11 mouse cellular contexts compared by ENCODE assay signal in the genomic region with DNA sequence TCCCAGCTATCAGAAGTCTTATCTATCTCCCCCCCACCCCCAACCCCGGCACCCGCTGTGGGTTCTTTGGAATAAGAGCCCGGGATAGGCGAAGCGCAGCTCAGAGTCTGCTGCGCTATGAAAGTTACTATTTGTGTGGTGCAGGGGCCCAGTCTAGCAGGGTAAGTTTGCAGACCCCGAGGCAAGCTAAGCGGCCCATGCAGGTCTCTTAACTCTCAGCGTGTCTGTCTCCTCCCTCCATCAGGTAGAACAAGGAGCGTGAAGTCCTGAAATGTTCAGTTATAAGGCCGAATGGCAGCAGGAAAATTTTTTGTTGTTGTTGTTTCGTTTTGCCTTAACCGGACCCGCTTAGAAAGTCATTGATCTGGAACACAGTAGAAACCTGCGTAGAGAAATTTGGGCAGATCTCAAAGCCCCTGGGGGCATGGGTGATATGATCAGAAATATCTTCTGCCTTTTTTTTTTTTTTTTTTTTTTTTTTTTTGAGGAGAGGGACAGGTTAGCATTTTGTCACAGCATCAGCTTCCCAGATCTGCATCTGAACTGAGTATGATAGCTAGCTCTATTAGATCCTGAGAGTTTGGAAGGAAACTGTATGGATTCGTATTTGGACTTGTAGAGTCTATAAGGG. TPM values are rescaled to one million over a fixed set of nuclear protein-coding genes. Genes with fewer than 3 reads are reported as not detected.
DNase-seq lines count a peak whose midpoint lies in the region; ATAC-seq and TF ChIP-seq lines count a peak whose summit lies in the region.
"Had no signal": no experiment of that assay in that cellular context is flagged by ENCODE, and none has a peak within 500 bp of the region (broad histone marks: within the 10 kb centered on the region; RNA-seq: fewer than 3 reads in every experiment).

No protein-coding gene starts in this region.

- intact Hi-C loops in gastrocnemius, adult 2 months (cut with DNase I): loop anchor here (5.0 to 10.0 kb wide), 2 partner anchors 482 to 610 kb away; no protein-coding TSS in a partner anchor
- intact Hi-C loops in gastrocnemius, postnatal 36 days (cut with DNase I): loop anchor here (5.0 kb wide), 2 partner anchors 45 to 685 kb away; no protein-coding TSS in a partner anchor

- H3K4me2 ChIP-seq in liver, embryonic 11.5 days: no peak overlapping the region
- no peak overlapping the region for H3K4me2 ChIP-seq in liver, embryonic 12.5 days
- peak overlapping the region; percentile 72 for H3K4me2 ChIP-seq in limb, embryonic 14.5 days (replicated peaks; ENCODE audit: low read depth, low read length, severe bottlenecking)

- TF ChIP-seq CTCF in gastrocnemius, adult 2 months (IDR thresholded peaks at IDR 0.05): no peak
- no peak for TF ChIP-seq CTCF in brain, embryonic 14.5 days (IDR thresholded peaks at IDR 0.05; ENCODE audit: borderline replicate concordance, extremely low read depth, insufficient read depth, insufficient read length)

- H3K9ac ChIP-seq in liver, embryonic 11.5 days (ENCODE audit: low read depth, low read length): no peak overlapping the region
- no peak overlapping the region for H3K9ac ChIP-seq in liver, embryonic 12.5 days
- peak overlapping the region; percentile 98 for H3K9ac ChIP-seq in limb, embryonic 14.5 days (ENCODE audit: low read depth, low read length, severe bottlenecking)

- peak overlapping the region; percentile 98 for H3K27ac ChIP-seq in gastrocnemius, adult 2 months
- H3K27ac ChIP-seq in liver, embryonic 11.5 days (ENCODE audit: low read depth, low read length): no peak overlapping the region
- H3K27ac ChIP-seq in liver, embryonic 12.5 days: no peak overlapping the region
- H3K27ac ChIP-seq in limb, embryonic 14.5 days (replicated peaks; ENCODE audit: low read depth, low read length): peak overlapping the region; percentile 63

- H3K4me3 ChIP-seq in gastrocnemius, adult 2 months: peak overlapping the region; percentile 93
- H3K4me3 ChIP-seq in liver, embryonic 11.5 days (ENCODE audit: low read depth, low read length): no peak overlapping the region
- H3K4me3 ChIP-seq in liver, embryonic 12.5 days: no peak overlapping the region
- peak overlapping the region; percentile 80 for H3K4me3 ChIP-seq in limb, embryonic 14.5 days (replicated peaks; ENCODE audit: low read length)

- no peaks in the 10 kb centered on the region for H3K9me3 ChIP-seq in liver, embryonic 11.5 days (ENCODE audit: control insufficient read depth, low read length)
- no peaks in the 10 kb centered on the region for H3K9me3 ChIP-seq in liver, embryonic 12.5 days (replicated peaks)
- H3K9me3 ChIP-seq in limb, embryonic 14.5 days (ENCODE audit: control insufficient read depth, low read length): no peaks in the 10 kb centered on the region

- ATAC-seq in liver, embryonic 11.5 days (replicated peaks; ENCODE audit: low FRiP score): no peak
- ATAC-seq in liver, embryonic 12.5 days: no peak
- no peak; the same call in 1 of the 2 replicates for ATAC-seq in limb, embryonic 14.5 days (ENCODE audit: low FRiP score, low read depth)
- ATAC-seq in megakaryocyte progenitor cell, adult 5-6 weeks (replicated peaks; ENCODE audit: poor library complexity): no peak

- no peak for DNase-seq in gastrocnemius, adult 2 months
- DNase-seq in gastrocnemius, postnatal 36 days: no peak
- DNase-seq in liver, embryonic 11.5 days (ENCODE audit: low spot score): peak; percentile 32
- DNase-seq in brain, embryonic 14.5 days (ENCODE audit: low read depth): peak; percentile 26
- DNase-seq in limb, embryonic 14.5 days (ENCODE audit: low spot score): no peak
- DNase-seq in Muller cell, postnatal 12 days (ENCODE audit: inconsistent ontology term): no peak
- DNase-seq: B cell, adult 2 months; kidney, postnatal 4 days had no signal

- TF ChIP-seq POLR2A in brain, embryonic 14.5 days (IDR thresholded peaks at IDR 0.05; ENCODE audit: borderline replicate concordance, extremely low read depth, insufficient read depth, insufficient read length, poor library complexity, severe bottlenecking): no peak
- no peak for TF ChIP-seq POLR2A in limb, embryonic 14.5 days (IDR thresholded peaks at IDR 0.05; ENCODE audit: borderline replicate concordance, extremely low read depth, insufficient read depth, insufficient read length)

- H3K27me3 ChIP-seq in liver, embryonic 11.5 days (replicated peaks; ENCODE audit: control insufficient read depth, insufficient read depth, low read length): peaks cover 100% of the 10 kb centered on the region
- peaks cover 100% of the 10 kb centered on the region for H3K27me3 ChIP-seq in liver, embryonic 12.5 days (replicated peaks)
- H3K27me3 ChIP-seq in limb, embryonic 14.5 days (ENCODE audit: control insufficient read depth, insufficient read depth, low read length): peaks cover 14% of the 10 kb centered on the region

- no peaks in the 10 kb centered on the region for H3K36me3 ChIP-seq in liver, embryonic 11.5 days (ENCODE audit: control insufficient read depth, insufficient read depth, low read length)
- H3K36me3 ChIP-seq in liver, embryonic 12.5 days: no peaks in the 10 kb centered on the region
- peaks cover 12% of the 10 kb centered on the region for H3K36me3 ChIP-seq in limb, embryonic 14.5 days (ENCODE audit: control insufficient read depth, insufficient read depth, low read length)

- 5% methylated on average over 16 of the region's 16 CpGs for WGBS in liver, embryonic 11.5 days
- WGBS in liver, embryonic 12.5 days (ENCODE audit: insufficient replicate concordance): 4% methylated on average over 16 of the region's 16 CpGs
- 8% methylated on average over 16 of the region's 16 CpGs for WGBS in limb, embryonic 14.5 days

- peaks cover 3% of the 10 kb centered on the region for H3K4me1 ChIP-seq in liver, embryonic 11.5 days (replicated peaks; ENCODE audit: control insufficient read depth, insufficient read depth, low read length)
- peaks cover 8% of the 10 kb centered on the region; the same call in 1 of the 2 replicates for H3K4me1 ChIP-seq in liver, embryonic 12.5 days
- H3K4me1 ChIP-seq in limb, embryonic 14.5 days (ENCODE audit: control insufficient read depth, insufficient read depth, low read length): peaks cover 43% of the 10 kb centered on the region

RNA-seq across cellular contexts. Expression of a gene that starts 12.4 kb away (rescaled TPM):
- total RNA-seq in gastrocnemius, adult 2 months (2021): 100 to 1,000 TPM; 105 to 145 TPM
- total RNA-seq in gastrocnemius, postnatal 36 days (2021): 100 to 1,000 TPM; 117 to 119 TPM
- polyA plus RNA-seq in liver, embryonic 11.5 days (2014; fragmentation: Nextera tagmentation; extraction: Ambion mirVana): 0.29 and 0.45 TPM in 2 replicates
- polyA plus RNA-seq in liver, embryonic 12.5 days (2016; fragmentation: Nextera tagmentation; extraction: Ambion mirVana): 0.14 TPM in 1 of 2 replicates, not detected in the other
- polyA plus RNA-seq in brain, embryonic 14.5 days (2012; rRNA removed): 3.1 and 4.2 TPM in 2 replicates
- 66.6 and 76.3 TPM in 2 replicates for polyA plus RNA-seq in limb, embryonic 14.5 days (2012; rRNA removed)
- polyA plus RNA-seq in limb, embryonic 14.5 days (2014; fragmentation: Nextera tagmentation; extraction: Ambion mirVana): 25.5 and 26.6 TPM in 2 replicates
- total RNA-seq in megakaryocyte progenitor cell, adult 5-6 weeks (2015): not detected in 2 replicates
- 0.07 TPM in 1 of 2 replicates, not detected in the other for total RNA-seq in megakaryocyte progenitor cell, adult 5-6 weeks (2017)
- total RNA-seq: hematopoietic stem cell, adult 5-6 weeks had no signal

Comparison
In these comparisons a context has a peak if more than half of its experiments do, and no peak if none do; other contexts are left out.
1. DNase-seq: peak in liver, embryonic 11.5 days (single experiment) and brain, embryonic 14.5 days (single experiment); none in gastrocnemius, adult 2 months (single experiment), gastrocnemius, postnatal 36 days (0 of 2), limb, embryonic 14.5 days (single experiment) and Muller cell, postnatal 12 days (single experiment).
2. H3K27ac ChIP-seq: peak in gastrocnemius, adult 2 months (single experiment) and limb, embryonic 14.5 days (single experiment); none in liver, embryonic 11.5 days (single experiment) and liver, embryonic 12.5 days (single experiment).
3. H3K4me3 ChIP-seq: peak in gastrocnemius, adult 2 months (single experiment) and limb, embryonic 14.5 days (single experiment); none in liver, embryonic 11.5 days (single experiment) and liver, embryonic 12.5 days (single experiment).